Mouse (Mus musculus) cortical plate, adult 2 months (tissue): Measurements from ENCODE around the gene Uba52.

Source experiments
- CTCF ChIP-seq: fragments of 200-500 bp; IDR thresholded peaks from 2 replicates; pipeline ENCODE4 v1.5.1; 2011; ENCODE audit warnings: mild to moderate bottlenecking, control low read depth, low read length; ENCODE audit not compliant: insufficient read depth; ENCODE audit errors: extremely low read depth
- POLR2A ChIP-seq: fragments of 200-500 bp; IDR thresholded peaks from 2 replicates; pipeline ENCODE4 v1.6.1; 2011; ENCODE audit warnings: mild to moderate bottlenecking, low read length, control low read depth; ENCODE audit not compliant: insufficient read depth; ENCODE audit errors: extremely low read depth

DNA sequence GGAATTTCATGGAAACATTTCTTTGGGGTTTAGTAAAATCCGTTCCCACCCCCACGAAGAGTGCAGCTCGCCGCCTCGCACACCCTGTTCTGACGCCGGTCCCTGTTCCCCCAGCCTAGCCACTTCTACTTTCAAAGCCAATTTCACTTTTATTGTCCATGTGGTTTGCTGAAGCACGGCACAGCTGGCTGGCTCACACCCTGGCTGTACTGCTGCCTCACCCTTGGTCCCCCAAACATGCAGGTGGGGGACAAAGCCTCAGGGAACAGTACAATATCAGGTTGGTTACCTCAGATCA lies 48.1 kb downstream of the Uba52 start:
- TF ChIP-seq CTCF: no peak
- TF ChIP-seq POLR2A: no peak
